Mouse (Mus musculus) right cerebral cortex, postnatal 4 days (tissue): ENCODE measurements around the gene Hivep2.

Experiments
- DNase-seq: peaks from one replicate; pipeline ENCODE4 v3.0.0-alpha.2; 2022

The Hivep2 gene

DNA sequence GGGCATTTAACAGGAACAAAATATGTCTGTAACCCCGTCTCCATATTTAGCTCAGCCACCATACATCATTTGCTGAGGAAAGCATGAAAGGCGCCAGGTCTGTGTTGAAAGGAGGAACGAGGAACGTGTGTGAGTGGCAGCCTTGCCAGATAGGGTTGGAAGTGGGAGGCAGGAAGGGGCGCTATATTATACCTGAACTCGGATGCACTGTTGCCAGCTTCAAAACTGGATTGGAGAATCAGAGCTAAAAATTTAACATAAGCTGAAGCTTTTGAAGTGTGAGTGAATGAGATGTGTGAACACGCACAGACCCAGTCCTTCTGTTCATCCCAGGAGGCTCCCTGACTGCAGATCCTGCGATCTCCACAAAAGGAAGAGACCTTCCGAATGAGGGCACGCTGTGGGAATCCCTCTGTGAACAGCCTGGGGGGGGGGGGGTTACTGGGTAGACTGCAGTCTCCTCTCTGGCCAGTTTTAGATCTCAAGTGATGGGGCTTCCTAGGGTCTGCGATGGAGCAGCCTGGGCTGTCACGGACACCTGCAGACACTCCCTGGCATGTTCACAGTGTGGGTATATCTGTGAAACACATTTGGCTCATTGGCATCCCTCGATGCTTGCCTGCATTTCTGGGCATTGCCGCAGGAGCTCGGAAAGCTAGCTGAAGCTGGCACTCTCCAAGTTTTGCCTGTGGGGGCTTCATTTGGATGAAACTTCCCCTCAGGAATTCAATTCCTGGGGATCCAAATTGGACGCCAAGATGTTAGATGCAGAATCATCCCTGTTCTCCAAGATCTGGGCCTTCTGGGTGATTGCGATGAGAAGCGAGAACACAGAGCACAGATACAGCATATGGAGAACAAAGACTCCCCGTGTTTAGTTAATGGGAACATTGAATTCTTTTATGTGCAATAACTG is 213.8 kb downstream of the Hivep2 start:
- peak; percentile 56 for DNase-seq

DNA sequence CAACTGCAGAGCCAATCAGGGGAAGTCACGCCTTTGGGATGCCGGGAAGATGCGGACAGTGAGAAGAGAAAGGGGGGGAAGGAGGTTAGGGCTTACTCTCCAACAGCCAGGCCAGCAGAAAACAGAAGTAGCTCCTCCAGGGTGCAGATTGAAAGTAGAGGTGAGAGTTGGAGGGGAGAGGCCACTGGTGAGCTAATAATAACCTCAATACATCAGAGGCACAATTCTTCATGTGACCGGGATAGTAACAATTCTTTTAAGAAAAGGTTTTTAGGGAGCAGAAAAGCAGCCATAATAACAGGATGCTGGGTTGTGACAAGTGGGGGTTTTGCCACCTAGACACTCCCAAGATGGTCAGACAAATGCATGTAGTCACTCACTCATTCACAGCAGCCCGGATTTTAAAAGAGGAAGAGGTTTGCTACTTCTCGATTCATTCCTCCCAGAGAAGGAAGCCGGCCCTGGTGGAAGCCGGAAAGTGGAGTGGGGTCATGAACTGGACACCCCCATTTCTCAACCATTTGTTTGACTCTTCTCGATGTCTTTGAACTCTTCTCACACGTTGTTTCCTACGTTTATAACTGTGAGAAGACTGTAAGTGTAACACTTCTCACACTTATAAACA is 220.6 kb downstream of the Hivep2 start:
- no peak for DNase-seq

DNA sequence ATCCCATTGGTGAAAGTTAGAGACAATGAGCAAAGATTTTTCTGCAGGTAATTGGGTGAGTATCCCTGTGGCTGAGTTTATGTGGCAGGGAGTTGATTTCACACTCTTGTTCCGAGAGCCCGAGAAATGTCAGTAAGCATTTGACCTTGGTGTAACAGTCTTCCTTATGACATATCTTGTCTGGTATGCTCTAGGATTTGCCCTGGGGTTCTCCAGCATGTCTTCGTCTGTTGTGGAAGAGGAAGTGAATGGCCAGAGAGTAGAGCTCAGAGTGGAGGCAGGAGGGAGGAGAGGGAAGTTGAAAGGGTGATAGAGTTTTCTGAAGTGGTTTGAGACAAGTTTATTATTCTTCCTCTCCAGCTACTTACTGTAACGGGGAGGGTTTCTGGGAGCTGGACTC is 223.2 kb downstream of the Hivep2 start:
- no peak for DNase-seq

DNA sequence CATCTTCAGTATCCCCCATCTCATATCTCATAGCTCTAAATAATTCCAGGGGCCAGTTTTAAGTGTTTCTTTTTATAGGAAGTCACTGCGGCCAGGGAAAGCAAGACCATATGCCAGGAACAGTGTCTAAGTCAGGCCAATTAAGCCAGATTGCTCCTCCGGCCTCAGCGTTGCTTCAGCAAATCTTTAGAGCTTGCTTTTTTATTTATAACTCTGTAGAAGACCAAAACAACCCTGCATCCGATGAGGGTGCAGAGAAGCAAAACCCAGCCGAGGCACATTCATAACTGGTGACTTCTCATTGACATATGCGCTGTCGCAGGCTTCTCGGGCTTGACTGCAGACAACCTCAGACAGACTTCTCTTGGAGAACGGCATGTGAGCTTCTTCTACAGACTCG is 225.3 kb downstream of the Hivep2 start:
- no peak for DNase-seq

DNA sequence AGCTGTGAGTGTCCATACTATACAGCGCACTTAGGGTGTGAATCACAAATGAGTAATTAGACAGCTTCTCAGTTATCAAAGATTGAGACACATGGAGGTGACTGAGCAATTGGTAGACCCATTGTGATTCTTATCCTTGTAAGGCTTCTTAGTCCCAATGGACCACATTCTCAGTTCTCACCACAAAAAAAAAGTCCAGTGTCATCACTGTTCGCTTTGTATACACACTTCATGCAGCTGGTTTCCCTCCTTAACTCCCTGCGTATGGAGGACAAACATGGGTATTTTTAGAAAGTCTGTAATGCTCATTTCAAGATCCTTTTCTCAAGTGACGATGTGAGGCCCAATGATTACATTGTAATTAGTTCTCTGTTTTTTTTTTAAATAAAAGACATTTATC is 226.3 kb downstream of the Hivep2 start:
- DNase-seq: no peak

DNA sequence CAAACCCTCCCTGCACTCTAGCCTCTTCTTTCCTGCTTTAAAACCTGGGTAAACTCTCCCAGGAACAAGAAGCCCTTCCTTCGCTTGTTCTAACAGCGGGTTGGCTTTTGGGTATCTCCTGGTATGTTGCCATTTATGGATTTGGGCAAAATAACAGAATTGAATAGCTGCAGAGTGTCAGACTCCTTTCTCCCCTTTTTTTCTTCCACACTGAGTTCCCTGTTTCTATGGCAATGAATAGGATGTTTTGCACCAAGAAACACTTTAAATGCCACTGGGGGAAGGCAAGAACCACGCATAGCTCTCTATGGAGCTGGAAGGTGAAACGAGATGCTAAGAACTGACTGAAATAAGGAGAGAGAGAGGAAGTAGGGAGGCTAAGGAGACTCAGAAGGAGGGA is 227.8 kb downstream of the Hivep2 start:
- no peak for DNase-seq

DNA sequence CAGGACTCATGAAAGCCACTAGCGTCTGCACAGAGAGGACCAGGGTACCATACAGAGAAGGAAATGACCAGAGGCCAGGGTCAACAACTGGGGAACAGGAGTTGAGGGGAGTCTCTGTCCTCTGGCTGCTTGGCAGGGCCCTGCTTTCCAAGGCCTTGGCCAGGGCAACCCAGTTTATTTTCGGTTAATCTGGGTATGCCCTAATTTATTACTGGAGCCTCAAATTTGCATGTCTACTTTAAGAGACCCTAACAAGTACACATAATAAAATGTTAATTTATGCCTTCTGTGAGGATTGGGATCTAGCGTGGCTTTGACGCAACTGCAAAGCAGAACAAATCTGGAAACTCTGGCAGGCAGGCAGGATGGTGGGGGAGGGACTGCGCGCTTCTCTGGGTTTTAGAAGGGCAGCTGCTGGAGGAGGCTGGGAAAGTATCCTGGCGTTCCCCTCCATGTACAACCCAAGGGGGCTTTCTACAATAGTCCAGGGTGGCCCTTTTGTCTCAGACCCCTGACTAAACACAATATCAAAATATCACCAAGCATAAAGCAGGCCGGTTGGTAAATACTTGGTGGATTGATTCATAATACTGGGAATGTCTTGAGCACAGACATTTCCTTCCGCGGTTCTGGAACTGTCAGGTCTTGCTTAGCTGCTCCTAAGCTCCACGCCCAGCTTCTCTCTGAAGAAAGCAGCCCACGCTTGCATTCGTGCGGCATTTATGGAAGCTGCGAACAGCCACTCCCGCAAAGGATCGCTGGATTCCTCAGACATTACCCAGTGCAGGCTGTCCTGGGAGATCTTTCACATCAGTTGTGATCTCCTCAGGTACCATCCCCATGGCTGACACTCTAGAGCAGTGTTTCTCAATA is 230.1 kb downstream of the Hivep2 start:
- DNase-seq: peak; percentile 65

DNA sequence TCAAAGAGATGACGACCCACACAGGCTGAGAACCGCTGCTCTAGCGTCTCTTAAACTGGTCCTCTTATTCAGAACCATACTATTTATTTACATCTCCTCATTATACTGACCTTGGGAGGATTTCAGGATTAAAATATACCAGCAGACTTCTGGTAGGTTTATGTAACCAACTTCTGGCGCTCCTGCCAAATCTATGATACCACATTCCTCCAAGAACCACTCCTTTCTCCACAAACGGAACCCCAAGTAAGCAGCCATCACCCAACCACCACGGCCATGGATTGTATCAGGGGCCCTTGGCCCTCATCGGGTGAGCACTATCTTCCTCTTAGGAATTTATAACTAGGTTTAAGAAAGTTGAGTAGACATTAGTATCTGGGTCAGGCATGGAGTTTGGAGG is 230.9 kb downstream of the Hivep2 start:
- DNase-seq: no peak

DNA sequence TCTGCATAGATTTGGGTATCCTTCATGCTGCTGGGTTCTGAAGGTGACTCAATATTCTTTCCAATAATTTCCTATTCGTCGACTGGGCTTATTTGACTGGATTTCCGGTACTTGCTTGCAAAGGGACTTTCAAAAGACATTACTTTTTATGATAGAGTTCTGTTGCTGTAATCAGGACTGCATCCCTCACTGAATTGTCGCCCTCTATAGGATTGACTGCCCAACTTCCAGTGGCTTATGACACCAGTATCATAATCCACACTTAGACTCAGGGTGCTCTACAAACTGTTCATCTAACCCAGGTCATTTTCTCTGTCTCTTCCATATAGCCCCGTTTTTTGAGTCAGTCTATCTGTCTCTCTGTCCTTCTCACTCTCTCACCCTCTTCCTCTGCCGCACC is 231.4 kb downstream of the Hivep2 start:
- no peak for DNase-seq

DNA sequence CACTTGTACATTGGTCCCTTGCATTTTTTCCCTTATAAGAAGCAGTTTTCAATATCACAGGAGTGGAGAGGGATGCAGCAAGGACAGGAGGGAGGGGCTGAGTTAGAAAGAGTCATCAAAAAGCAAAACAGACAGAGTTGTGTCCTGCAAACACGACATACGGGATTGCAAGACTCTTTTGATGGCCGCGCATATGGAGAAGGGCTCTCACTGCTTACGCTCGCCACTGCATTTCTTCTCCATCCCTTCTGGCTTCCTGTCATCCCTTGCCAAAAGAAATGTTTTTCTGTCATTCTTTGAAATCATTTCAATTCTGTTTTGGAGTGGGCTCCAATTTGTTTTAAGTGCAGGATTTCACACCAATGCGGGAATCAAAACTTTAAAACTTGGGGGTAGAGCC is 233.5 kb downstream of the Hivep2 start:
- DNase-seq: no peak

DNA sequence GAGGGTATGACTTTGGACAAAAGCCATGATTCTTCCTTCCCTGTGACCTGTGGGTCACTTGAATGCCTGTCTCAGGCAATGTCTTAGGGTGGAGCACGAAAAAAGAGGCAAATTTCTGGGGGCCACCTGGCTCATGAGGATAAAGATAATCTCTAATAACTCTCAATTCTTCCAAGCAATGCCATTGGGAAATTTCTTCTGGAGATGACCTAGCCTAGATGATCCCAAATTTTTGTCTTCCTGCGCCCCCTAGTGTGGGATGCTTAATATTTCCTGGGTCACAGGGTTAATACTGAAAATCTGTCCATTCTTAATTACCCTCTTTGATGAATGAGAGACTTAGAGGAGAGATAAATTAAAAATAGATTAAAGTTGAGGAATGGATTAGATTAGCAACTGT is 234.4 kb downstream of the Hivep2 start:
- no peak for DNase-seq
